8 mouse cellular contexts compared by ENCODE assay signal in the genomic region with DNA sequence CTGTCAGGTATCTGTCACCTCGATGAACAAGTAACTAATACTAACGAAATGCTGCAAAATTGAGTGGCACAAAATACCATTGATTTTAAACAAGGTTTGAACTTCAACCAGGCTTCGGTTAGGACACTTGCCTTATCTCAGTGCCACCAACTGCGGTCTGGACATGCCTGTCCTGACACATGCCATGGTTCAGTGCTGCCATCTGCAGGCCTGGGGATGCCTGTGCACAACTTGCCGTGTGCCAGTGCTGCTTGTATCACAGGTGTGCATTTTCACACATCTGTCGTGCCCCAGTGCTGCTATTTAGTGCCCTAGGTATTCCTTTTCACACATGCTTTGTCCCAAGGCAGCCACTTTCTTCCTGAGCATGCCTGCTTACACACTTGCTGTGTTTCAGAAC.
DNase-seq lines count a peak whose midpoint lies in the region; ATAC-seq and TF ChIP-seq lines count a peak whose summit lies in the region.

No protein-coding gene starts in this region.

- no peak overlapping the region for H3K27ac ChIP-seq in heart, postnatal 0 days (ENCODE audit: low read depth)
- no peak overlapping the region for H3K27ac ChIP-seq in liver, embryonic 14.5 days
- H3K27ac ChIP-seq in heart, embryonic 10.5 days: no peak overlapping the region

- peak; percentile 19 for TF ChIP-seq CTCF in heart, postnatal 0 days (IDR thresholded peaks at IDR 0.05; ENCODE audit: low read depth)
- TF ChIP-seq CTCF in liver, embryonic 14.5 days (IDR thresholded peaks at IDR 0.05; ENCODE audit: low read depth): peak; percentile 89

- H3K27me3 ChIP-seq in heart, postnatal 0 days (ENCODE audit: control insufficient read depth, insufficient read depth, low read length): no peaks in the 10 kb centered on the region
- H3K27me3 ChIP-seq in liver, embryonic 14.5 days (ENCODE audit: control insufficient read depth, insufficient read depth, low read length): no peaks in the 10 kb centered on the region
- H3K27me3 ChIP-seq in heart, embryonic 10.5 days (ENCODE audit: insufficient read depth, poor library complexity, severe bottlenecking): peaks cover 6% of the 10 kb centered on the region; the same call in 1 of the 2 replicates

- WGBS in heart, postnatal 0 days: 61% methylated on average over 6 of the region's 6 CpGs
- WGBS in liver, embryonic 14.5 days (ENCODE audit: insufficient replicate concordance): 44% methylated on average over 6 of the region's 6 CpGs
- 61% methylated on average over 6 of the region's 6 CpGs for WGBS in heart, embryonic 10.5 days

- H3K9ac ChIP-seq in heart, postnatal 0 days (replicated peaks; ENCODE audit: low read depth, low read length): no peak overlapping the region
- no peak overlapping the region for H3K9ac ChIP-seq in liver, embryonic 14.5 days (replicated peaks)

- H3K4me3 ChIP-seq in heart, postnatal 0 days (ENCODE audit: low read depth, low read length): no peak overlapping the region
- no peak overlapping the region for H3K4me3 ChIP-seq in liver, embryonic 14.5 days (ENCODE audit: insufficient read depth in 1 of 2, low read depth in 2 of 2, low read length in 2 of 2)
- no peak overlapping the region for H3K4me3 ChIP-seq in heart, embryonic 10.5 days

- no peak for ATAC-seq in heart, postnatal 0 days (ENCODE audit: insufficient read depth, low read depth)
- no peak for ATAC-seq in liver, embryonic 14.5 days (ENCODE audit: insufficient read depth)

- H3K4me2 ChIP-seq in heart, postnatal 0 days (ENCODE audit: low read depth, low read length): no peak overlapping the region
- no peak overlapping the region for H3K4me2 ChIP-seq in liver, embryonic 14.5 days (ENCODE audit: low read depth)

- H3K9me3 ChIP-seq in heart, postnatal 0 days (replicated peaks; ENCODE audit: control insufficient read depth, low read length): no peaks in the 10 kb centered on the region
- H3K9me3 ChIP-seq in liver, embryonic 14.5 days (ENCODE audit: control insufficient read depth, low read length): no peaks in the 10 kb centered on the region
- peaks cover 3% of the 10 kb centered on the region; the same call in 1 of the 2 replicates for H3K9me3 ChIP-seq in heart, embryonic 10.5 days

- intact Hi-C loops in heart, postnatal 14 days (cut with DNase I): no loop called here

- H3K36me3 ChIP-seq in heart, postnatal 0 days (replicated peaks; ENCODE audit: control insufficient read depth, insufficient read depth, low read length): no peaks in the 10 kb centered on the region
- H3K36me3 ChIP-seq in liver, embryonic 14.5 days (replicated peaks; ENCODE audit: control insufficient read depth, insufficient read depth, low read depth): no peaks in the 10 kb centered on the region
- H3K36me3 ChIP-seq in heart, embryonic 10.5 days: no peaks in the 10 kb centered on the region

- DNase-seq in heart, postnatal 0 days (ENCODE audit: low spot score): no peak
- no peak for DNase-seq in heart, postnatal 14 days
- peak; percentile 59 for DNase-seq in 416B (ENCODE audit: low read depth)
- peak; percentile 17 for DNase-seq in adrenal gland, postnatal 25 days
- DNase-seq in liver, embryonic 14.5 days (ENCODE audit: low read depth in 3 of 3, low spot score in 3 of 3): no peak
- no peak for DNase-seq in natural killer cell, adult 2 months (ENCODE audit: low spot score in 2 of 2)
- DNase-seq in right cerebral cortex, postnatal 10 days (ENCODE audit: low spot score in 2 of 2): no peak
- no peak for DNase-seq in heart, embryonic 10.5 days (ENCODE audit: low spot score)

- H3K4me1 ChIP-seq in heart, postnatal 0 days (ENCODE audit: control insufficient read depth, insufficient read depth): no peaks in the 10 kb centered on the region
- H3K4me1 ChIP-seq in liver, embryonic 14.5 days (replicated peaks; ENCODE audit: control insufficient read depth in 2 of 2, insufficient read depth in 2 of 2, low read length in 1 of 2): no peaks in the 10 kb centered on the region
- no peaks in the 10 kb centered on the region for H3K4me1 ChIP-seq in heart, embryonic 10.5 days

- TF ChIP-seq EP300 in heart, postnatal 0 days (IDR thresholded peaks at IDR 0.05; ENCODE audit: low read depth): no peak
- TF ChIP-seq EP300 in liver, embryonic 14.5 days (IDR thresholded peaks at IDR 0.05; ENCODE audit: low read depth): no peak

Comparison
In these comparisons a context has a peak if more than half of its experiments do, and no peak if none do; other contexts are left out.
1. DNase-seq: peak in 416B (single experiment) and adrenal gland, postnatal 25 days (single experiment); none in heart, postnatal 0 days (single experiment), heart, postnatal 14 days (0 of 2), liver, embryonic 14.5 days (0 of 3), natural killer cell, adult 2 months (0 of 2), right cerebral cortex, postnatal 10 days (0 of 2) and heart, embryonic 10.5 days (single experiment).